Mouse (Mus musculus): Measurements from ENCODE around the gene Foxr1. TPM values are rescaled to one million over a fixed set of nuclear protein-coding genes. Genes with fewer than 3 reads are reported as not detected.
"Not testable (repeated sequence)": the region's sequence is repeated elsewhere in the genome, so short reads cannot be mapped to it uniquely, and the experiment has no call there.

Gene Foxr1
- polyA plus RNA-seq, 1 experiment from 2014 or later: not detected

DNA sequence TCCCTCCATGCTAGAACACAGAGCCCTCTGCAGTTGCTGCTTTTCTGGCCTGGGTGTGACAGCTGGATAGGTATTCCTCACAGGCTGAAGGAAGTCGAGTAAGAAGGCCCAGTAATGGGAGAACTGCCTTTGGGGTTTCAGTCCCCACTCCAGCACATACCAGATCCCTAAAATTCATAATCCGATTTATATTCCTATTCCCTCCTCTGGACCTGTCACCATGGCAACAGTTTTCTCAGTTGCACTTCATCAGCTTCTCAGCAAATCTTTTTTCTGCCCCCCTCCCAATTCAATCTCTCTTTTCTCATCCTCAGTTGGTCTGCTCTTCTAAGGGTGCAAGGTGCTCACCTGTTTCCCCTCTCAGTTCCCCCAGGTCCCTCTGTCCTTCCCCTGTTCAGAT lies 27.9 kb upstream of the Foxr1 start:
- Histone ChIP-seq H3K36me3 (no peaks in the 10 kb centered on the region), H3K4me2 (replicated peaks) (no peak overlapping the region), H3K4me1 (peaks cover 11% of the 10 kb centered on the region; the same call in 1 of the 2 replicates), H3K4me3 (no peak overlapping the region), H3K27ac (replicated peaks) (no peak overlapping the region; the same call in 1 of the 2 replicates), H3K9ac (replicated peaks) (no peak overlapping the region), H3K27me3 (no peaks in the 10 kb centered on the region), H3K9me3 (no peaks in the 10 kb centered on the region)
- ATAC-seq (replicated peaks): no peak
- WGBS: 52% methylated on average over 2 of the region's 2 CpGs

DNA sequence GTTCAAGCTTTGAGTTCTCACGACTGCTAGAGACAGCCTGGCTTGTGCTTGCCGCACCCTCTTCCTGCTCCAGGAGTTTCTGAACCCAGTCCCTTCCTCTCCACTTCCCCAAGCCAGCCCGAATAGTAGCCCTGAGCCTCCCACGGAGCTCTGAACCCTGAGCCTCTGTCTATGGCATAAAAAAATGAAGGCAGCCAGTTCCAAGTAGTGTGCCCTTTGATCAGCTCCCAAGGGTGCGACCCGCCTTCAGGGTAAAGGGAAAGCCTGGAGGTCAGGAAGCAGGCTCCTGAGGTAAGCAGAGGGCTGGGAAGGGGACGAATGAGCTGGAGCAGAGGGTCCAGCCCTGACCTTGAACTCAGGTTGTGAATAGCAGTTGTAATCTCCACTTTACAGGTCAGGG lies 27.3 kb upstream of the Foxr1 start:
- Histone ChIP-seq H3K9me3 (no peaks in the 10 kb centered on the region), H3K27me3 (no peaks in the 10 kb centered on the region), H3K4me1 (peaks cover 11% of the 10 kb centered on the region; the same call in 1 of the 2 replicates), H3K9ac (replicated peaks) (no peak overlapping the region), H3K27ac (replicated peaks) (no peak overlapping the region; the same call in 1 of the 2 replicates), H3K36me3 (no peaks in the 10 kb centered on the region), H3K4me2 (replicated peaks) (no peak overlapping the region), H3K4me3 (no peak overlapping the region)
- no peak for ATAC-seq (replicated peaks)
- 61% methylated on average over 7 of the region's 7 CpGs for WGBS

DNA sequence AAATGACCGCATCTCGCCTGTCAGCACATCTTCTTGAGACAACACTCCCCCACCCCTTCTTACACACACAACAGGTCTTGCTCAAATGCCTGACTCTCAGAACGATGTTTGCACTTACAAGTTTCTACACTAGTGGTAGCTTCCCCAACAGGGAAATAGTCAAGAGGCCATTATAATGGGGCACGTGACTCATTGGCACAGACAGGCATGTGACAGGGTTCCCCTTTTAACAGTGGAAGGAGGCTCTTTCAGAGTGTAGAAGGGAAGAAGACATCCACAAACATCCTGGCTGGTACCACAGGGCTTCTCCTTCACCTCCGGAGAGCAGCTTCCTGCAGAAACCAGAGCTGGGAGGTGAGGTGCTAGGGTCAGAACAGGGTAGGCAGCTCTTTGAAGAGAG lies 21.0 kb upstream of the Foxr1 start:
- peaks cover 16% of the 10 kb centered on the region for H3K4me1 ChIP-seq
- H3K27me3 ChIP-seq: no peaks in the 10 kb centered on the region
- no peak overlapping the region for H3K27ac ChIP-seq (replicated peaks)
- no peak overlapping the region for H3K4me2 ChIP-seq (replicated peaks)
- no peaks in the 10 kb centered on the region for H3K36me3 ChIP-seq
- H3K9me3 ChIP-seq: no peaks in the 10 kb centered on the region
- ATAC-seq (replicated peaks): no peak
- WGBS: 87% methylated on average over 5 of the region's 5 CpGs
- H3K9ac ChIP-seq (replicated peaks): no peak overlapping the region
- no peak overlapping the region for H3K4me3 ChIP-seq

DNA sequence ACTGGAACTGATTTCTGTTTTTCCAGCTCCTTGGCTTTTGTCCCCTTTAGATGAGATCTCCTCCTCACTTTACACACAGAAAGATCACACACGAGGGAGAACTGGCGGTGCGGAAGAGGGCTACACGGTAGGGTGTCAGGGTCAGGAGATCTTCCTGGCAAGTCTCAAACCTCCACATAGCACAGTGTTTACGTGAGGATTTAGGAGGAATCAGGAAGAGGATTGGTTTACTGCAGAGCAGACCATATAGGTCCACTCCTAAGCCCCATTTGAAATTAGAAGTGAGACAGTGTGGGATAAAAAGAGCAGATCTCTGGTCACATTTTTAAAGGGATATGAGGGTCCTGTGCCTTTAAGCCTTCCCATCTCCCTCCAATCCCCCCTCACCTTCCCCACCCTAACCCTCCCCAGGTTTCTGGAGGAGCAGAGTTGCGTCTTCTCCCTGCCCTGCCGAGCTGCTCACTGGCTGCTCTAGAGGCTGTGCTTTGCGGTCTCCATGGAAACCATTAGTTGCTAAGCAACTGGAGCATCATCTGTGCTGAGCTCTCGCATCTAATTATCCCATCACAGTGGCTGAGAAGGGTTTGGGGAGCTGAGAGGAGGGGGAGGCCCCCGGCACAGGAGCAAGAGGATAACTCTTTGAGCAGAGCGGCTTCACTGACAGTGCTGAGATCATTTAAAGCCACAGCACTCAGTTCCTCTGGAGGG lies 16.3 kb upstream of the Foxr1 start:
- WGBS: 1% methylated on average over 11 of the region's 11 CpGs
- peak; percentile 97 for ATAC-seq (replicated peaks)
- Histone ChIP-seq H3K36me3 (no peaks in the 10 kb centered on the region), H3K9me3 (no peaks in the 10 kb centered on the region), H3K4me2 (replicated peaks) (peak overlapping the region; percentile 39), H3K27ac (replicated peaks) (peak overlapping the region; percentile 95), H3K4me1 (peaks cover 39% of the 10 kb centered on the region), H3K9ac (replicated peaks) (peak overlapping the region; percentile 34; the same call in 1 of the 2 replicates), H3K4me3 (peak overlapping the region; percentile 23), H3K27me3 (0 out of 2 replicates have a peak, but pooled peaks cover 4% of the 10 kb centered on the region)

DNA sequence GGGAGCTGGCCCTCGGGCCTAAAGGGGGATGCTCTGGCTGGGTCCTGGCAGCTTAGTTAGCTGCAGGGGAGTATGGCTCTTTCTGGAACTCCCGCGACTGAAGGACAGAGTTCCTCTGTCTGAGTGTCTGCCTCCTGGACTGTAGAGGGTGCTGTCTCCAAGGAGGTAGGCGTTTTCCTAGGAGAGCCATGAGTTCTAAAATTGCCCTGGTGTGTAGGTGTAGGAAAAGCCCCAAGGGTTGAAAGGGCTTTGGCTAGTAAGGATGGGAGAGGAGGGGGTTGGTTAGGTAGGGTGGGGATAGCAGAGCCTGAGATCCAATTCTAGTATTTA lies 13.9 kb upstream of the Foxr1 start, which contains the start of gene Upk2:
Gene Upk2 (minus strand): TSS at position 86 of the 330 bp plus-strand sequence.
- Histone ChIP-seq H3K9me3 (no peaks in the 10 kb centered on the region), H3K27me3 (0 out of 2 replicates have a peak, but pooled peaks cover 4% of the 10 kb centered on the region), H3K4me1 (peaks cover 39% of the 10 kb centered on the region), H3K4me2 (replicated peaks) (no peak within 1 kb of the TSS), H3K4me3 (no peak within 1 kb of the TSS), H3K36me3 (no peaks in the 10 kb centered on the region), H3K27ac (replicated peaks) (0 out of 2 replicates have a peak within 1 kb of the TSS, but pooled peaks have one; percentile 95), H3K9ac (replicated peaks) (no peak within 1 kb of the TSS)
- ATAC-seq (replicated peaks): no peak
- 25% methylated on average over 4 of the region's 4 CpGs for whole genome bisulfite sequencing

DNA sequence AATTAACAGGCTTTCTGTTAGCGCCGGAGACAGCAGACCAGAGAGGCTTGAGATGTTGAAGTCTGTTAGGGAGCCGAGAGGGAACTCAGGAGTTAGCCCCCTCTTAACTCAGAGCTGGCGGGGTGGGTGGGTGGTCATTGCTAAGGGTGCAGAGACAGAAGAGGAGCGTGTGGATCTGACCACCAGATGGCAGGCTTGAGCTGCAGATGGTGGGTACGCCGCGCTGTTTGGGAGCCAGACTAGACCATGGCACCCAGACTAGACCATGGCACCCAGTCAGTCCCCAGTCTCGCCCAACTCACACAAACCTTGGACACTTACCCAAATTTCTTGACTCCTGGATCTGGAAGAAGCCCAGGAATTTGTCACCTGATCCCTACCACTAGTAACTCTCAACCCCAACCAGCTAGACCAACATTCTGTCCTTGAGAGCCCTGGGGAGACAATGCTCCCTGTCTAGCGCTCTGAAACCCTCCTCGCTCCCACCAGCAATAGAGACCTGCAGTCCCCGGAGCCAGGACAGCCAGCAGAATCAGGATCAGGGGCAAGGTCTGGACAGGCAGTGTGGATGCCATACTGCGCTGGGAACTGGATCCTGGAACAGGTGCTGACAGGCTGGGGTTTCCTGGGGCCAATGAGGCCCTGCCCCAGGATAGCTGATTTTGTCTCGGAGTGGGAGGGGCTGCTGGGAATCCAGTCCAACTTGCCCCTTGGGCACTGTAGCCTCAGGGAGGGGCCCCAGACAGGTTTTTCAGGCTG lies 13.4 kb upstream of the Foxr1 start:
- no peaks in the 10 kb centered on the region for H3K9me3 ChIP-seq
- H3K27ac ChIP-seq (replicated peaks): no peak overlapping the region
- 0 out of 2 replicates have a peak, but pooled peaks cover 4% of the 10 kb centered on the region for H3K27me3 ChIP-seq
- H3K4me3 ChIP-seq: no peak overlapping the region
- no peak overlapping the region for H3K9ac ChIP-seq (replicated peaks)
- H3K4me2 ChIP-seq (replicated peaks): no peak overlapping the region
- H3K4me1 ChIP-seq: peaks cover 39% of the 10 kb centered on the region
- no peaks in the 10 kb centered on the region for H3K36me3 ChIP-seq
- 10% methylated on average over 14 of the region's 14 CpGs for WGBS
- peak; percentile 73 for ATAC-seq (replicated peaks)

DNA sequence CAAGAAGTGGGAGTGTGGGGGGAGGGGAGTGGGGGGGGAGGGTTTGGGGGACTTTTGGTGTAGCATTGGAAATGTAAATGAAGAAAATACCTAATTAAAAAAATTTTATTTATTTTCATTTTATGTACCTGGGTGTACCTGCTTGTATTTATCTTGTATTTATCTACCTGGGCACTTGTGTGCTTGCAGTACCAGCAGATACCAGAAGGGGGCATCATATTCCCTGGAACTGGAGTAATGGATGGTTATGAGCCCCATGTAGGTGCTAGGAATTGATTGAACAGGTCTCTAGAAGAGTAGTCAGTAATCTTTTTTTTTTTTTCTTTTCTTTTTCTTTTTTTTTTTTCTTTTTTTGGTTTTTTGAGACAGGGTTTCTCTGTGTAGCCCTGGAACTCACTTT lies 9.5 kb upstream of the Foxr1 start:
- Histone ChIP-seq H3K9me3 (no peaks in the 10 kb centered on the region), H3K27me3 (0 out of 2 replicates have a peak, but pooled peaks cover 4% of the 10 kb centered on the region)
- no peak for ATAC-seq (replicated peaks)

DNA sequence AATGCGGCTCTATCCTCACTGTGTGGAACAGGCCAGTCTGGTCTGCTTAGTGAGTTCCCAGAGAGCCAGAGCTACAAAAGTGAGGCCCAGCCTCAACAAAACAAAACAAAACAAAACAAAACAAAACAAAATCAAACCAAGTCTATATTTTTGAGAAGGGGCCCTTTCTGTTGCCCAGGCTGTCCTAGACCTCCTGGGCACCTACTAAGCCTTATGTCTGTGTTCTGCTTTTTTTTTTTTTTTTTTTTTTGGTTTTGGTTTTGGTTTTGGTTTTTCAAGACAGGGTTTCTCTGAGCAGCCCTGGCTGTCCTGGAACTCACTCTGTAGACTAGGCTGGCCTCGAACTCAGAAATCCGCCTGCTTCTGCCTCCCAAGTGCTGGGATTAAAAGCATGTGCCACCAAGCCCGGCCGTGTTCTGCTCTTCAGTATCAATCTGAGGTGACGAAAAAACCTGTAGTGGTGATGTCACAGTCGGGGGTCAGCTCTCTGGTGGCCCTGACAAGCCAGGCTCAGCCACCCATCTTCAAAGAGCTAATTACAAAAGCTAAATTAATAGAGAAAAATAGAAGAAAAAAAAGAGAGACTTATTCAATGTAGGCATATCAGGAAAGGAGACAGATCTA lies 3.6 kb upstream of the Foxr1 start:
- H3K27me3 ChIP-seq; H3K4me1 ChIP-seq; H3K4me3 ChIP-seq; H3K4me2 ChIP-seq (replicated peaks); H3K9ac ChIP-seq (replicated peaks); H3K9me3 ChIP-seq; H3K27ac ChIP-seq (replicated peaks); H3K36me3 ChIP-seq; ATAC-seq (replicated peaks): not testable (repeated sequence)
- 87% methylated on average over 7 of the region's 7 CpGs for WGBS

More for the DNA sequence above, 9.5 kb upstream of the Foxr1 start:
- Histone ChIP-seq H3K4me3 (no peak overlapping the region), H3K36me3 (no peaks in the 10 kb centered on the region), H3K4me2 (replicated peaks) (no peak overlapping the region), H3K9ac (replicated peaks) (no peak overlapping the region), H3K4me1 (peaks cover 9% of the 10 kb centered on the region; the same call in 1 of the 2 replicates), H3K27ac (replicated peaks) (no peak overlapping the region)

DNA sequence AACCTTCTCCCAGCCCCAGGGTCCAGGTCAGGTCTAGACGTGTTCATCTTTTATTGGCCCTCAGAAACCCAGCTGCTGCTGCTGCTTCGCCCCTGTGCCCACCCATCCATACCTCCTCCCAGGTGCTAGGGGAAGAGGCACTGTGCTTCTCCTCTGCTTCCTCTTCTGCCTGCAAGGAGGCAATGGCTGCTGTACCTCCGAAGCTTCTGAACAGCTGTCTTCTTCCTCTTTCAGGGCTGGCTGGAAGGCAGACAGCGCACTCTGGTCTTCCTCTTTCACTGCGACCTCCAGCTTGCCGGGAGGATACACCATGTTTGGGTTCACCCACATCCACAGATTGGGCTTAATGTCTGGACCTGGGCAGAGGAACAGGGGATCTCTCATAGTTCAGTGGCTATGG lies 5.2 kb downstream of the Foxr1 start:
- Histone ChIP-seq H3K27me3 (no peaks in the 10 kb centered on the region), H3K9ac (replicated peaks) (no peak overlapping the region), H3K4me3 (no peak overlapping the region), H3K4me1 (no peaks in the 10 kb centered on the region), H3K27ac (replicated peaks) (no peak overlapping the region), H3K4me2 (replicated peaks) (no peak overlapping the region), H3K36me3 (no peaks in the 10 kb centered on the region), H3K9me3 (no peaks in the 10 kb centered on the region)
- no peak for ATAC-seq (replicated peaks)
- WGBS: 89% methylated on average over 6 of the region's 6 CpGs

DNA sequence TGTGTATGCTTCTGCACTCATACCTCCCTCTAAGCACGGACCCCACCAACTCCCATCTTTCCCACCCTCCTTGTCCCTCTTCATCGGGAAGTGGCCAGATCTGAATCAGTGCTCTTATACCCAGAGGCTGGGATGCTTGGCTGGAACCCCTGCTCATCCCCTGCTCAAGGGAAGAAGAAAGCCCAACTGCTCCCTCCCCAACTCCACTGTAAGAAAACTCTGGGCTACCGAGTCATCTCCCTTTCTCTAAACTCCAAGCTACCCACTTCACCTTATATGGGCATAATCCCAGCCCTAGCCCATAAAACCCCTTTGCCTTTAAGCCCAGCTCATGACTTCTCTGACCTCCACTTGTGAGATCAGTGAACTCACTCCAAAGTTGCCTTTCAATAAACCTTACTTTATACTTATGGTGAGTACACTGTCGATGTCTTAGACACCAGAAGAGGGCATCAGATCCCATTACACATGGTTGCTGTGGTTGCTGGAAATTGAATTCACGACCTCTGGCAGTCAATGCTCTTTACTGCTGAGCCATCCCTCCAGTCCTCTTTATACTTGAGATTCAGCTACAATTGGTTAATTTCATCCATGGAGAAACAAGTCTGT lies 8.3 kb downstream of the Foxr1 start:
- Histone ChIP-seq H3K27ac (replicated peaks) (no peak overlapping the region), H3K9ac (replicated peaks) (no peak overlapping the region), H3K4me3 (no peak overlapping the region), H3K27me3 (no peaks in the 10 kb centered on the region), H3K9me3 (no peaks in the 10 kb centered on the region), H3K4me1 (no peaks in the 10 kb centered on the region), H3K36me3 (no peaks in the 10 kb centered on the region), H3K4me2 (replicated peaks) (no peak overlapping the region)
- no peak for ATAC-seq (replicated peaks)
- WGBS: 65% methylated on average over 5 of the region's 5 CpGs

DNA sequence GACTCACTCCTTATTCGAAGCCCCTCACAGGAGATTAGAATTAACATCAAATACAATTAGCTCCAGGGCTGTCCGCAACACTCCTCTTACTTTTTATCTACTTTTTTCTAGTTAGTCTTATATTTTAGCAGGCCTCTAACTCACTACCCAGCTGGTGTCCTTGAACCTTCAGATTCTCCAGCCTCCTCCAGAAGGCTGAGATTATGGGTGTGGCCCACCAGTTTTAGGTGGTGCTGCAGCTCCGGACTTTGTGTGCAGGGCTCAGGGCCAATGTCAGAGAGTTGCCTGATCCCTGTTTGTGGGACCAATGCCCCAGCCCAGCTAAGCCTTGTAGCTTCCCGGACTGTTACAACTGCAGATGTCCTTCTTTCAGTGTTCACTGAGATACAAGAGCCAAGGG lies 17.4 kb downstream of the Foxr1 start:
- Histone ChIP-seq H3K4me3 (no peak overlapping the region), H3K4me2 (replicated peaks) (no peak overlapping the region), H3K36me3 (no peaks in the 10 kb centered on the region), H3K4me1 (no peaks in the 10 kb centered on the region), H3K27me3 (no peaks in the 10 kb centered on the region), H3K27ac (replicated peaks) (no peak overlapping the region), H3K9ac (replicated peaks) (no peak overlapping the region), H3K9me3 (no peaks in the 10 kb centered on the region)
- ATAC-seq (replicated peaks): no peak
- 86% methylated on average over 4 of the region's 4 CpGs for WGBS
